Mouse (Mus musculus): ENCODE measurements at regions not wholly inside any gene's neighbourhood (a gene's known extent, or its start where the extent isn't known, plus 50 kb on each side); places are given as distances from the start of the nearest gene placed in this dataset.

- TF ChIP-seq USF1 (IDR thresholded peaks at IDR 0.05; ENCODE audit: low read depth) (no peak), CTCF (IDR thresholded peaks at IDR 0.05; ENCODE audit: control insufficient read depth, insufficient read depth, insufficient read length) (no peak), CEBPB (IDR thresholded peaks at IDR 0.05; ENCODE audit: low read depth) (no peak), MAX (IDR thresholded peaks at IDR 0.05) (no peak), MYOD1 (IDR thresholded peaks at IDR 0.05; ENCODE audit: control insufficient read depth, insufficient read length, low read depth) (no peak), FOSL1 (IDR thresholded peaks at IDR 0.05; ENCODE audit: insufficient read depth, low read length, poor library complexity, severe bottlenecking) (no peak)
Observed at GRCm38 (mm10) chr1:183754500-183754899, 258.6 kb upstream of the Dusp10 start.
